Mouse (Mus musculus) inflammation-experienced regulatory T-cells, adult 16 weeks (primary cell): Measurements from ENCODE around the gene Tomm34. TPM values are rescaled to one million over a fixed set of nuclear protein-coding genes. Genes with fewer than 3 reads are reported as not detected.

Experiments
- polyA plus RNA-seq: library from polyadenylated mRNA; unstranded; fragments of 100-300 nt; shearing (Covaris generic); gene quantifications from one replicate; pipeline ENCODE4 v1.2.1, GENCODE M21; 2017

Tomm34 gene
- 143 TPM for polyA plus RNA-seq

DNA sequence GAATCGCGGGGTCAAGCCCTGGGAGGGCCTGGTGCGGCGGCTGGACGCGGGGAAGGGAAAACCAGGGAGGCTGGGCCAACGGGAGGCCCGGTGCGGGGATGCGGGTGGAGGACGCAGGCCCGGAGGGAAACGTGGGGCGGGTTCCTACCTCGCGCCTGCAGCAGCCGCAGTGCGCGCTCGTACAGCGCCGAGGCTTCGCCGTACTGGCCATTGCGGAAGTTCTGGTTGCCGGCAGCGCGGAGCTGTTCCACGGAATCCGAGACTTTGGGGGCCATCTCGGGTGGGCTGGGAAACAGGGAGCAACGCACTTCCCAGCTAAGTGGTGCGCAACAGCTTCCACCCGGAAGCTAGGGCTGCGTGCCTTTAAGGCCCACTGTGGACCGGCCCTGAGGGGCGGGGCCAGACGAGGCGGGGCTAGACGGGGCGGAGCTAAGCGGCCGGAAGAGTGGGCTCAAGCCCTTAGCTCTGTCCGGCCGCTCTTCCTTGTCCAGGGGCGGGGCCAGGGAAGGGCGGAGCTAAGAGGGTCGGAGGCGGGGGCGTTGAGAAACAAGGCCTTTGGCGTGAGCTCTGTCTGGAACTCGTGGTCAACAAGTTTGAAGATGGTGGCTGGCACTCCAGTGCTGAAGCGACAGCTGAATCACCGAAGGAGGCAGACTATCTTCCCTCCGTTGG is at the start of gene Tomm34:
Gene Tomm34 (minus strand): TSS at position 405 of the 672 bp plus-strand sequence.

GRCm38 (mm10) chr2:164070142-164070764 is 716 bp downstream of the Tomm34 start, which contains the start of gene Stk4:
Gene Stk4, plus strand, starts transcription at chr2:164070322.

GRCm38 (mm10) chr2:164025150-164025549 is 45.8 kb downstream of the Tomm34 start, which contains the start of gene Pabpc1l:
Gene Pabpc1l, plus strand, starts transcription at chr2:164025450.

Other genes starting within 250 kb of the Tomm34 start
- gene Kcnk15, start 217.5 kb downstream of the Tomm34 start, polyA plus RNA-seq: not detected
- not detected for gene Rims4, start 152.5 kb downstream of the Tomm34 start, polyA plus RNA-seq
- 92.4 TPM for gene Ywhab, start 76.2 kb downstream of the Tomm34 start, polyA plus RNA-seq
- gene Pabpc1l, start 45.7 kb downstream of the Tomm34 start, polyA plus RNA-seq: 1.9 TPM
- gene Stk4, start 847 bp downstream of the Tomm34 start, polyA plus RNA-seq: 300 TPM
- gene Kcns1, start 99.9 kb upstream of the Tomm34 start, polyA plus RNA-seq: not detected
- gene Wfdc5, start 111.6 kb upstream of the Tomm34 start, polyA plus RNA-seq: not detected
- gene Wfdc12, start 119.4 kb upstream of the Tomm34 start, polyA plus RNA-seq: not detected
- gene Wfdc15a, start 129.0 kb upstream of the Tomm34 start, polyA plus RNA-seq: not detected
- not detected for gene Wfdc15b, start 150.5 kb upstream of the Tomm34 start, polyA plus RNA-seq
- gene Svs2, start 167.3 kb upstream of the Tomm34 start, polyA plus RNA-seq: not detected
- not detected for gene Svs3b, start 185.5 kb upstream of the Tomm34 start, polyA plus RNA-seq
- not detected for gene Svs4, start 207.3 kb upstream of the Tomm34 start, polyA plus RNA-seq
- gene Svs3a, start 218.1 kb upstream of the Tomm34 start, polyA plus RNA-seq: not detected
- gene Svs6, start 245.6 kb upstream of the Tomm34 start, polyA plus RNA-seq: not detected